Mouse (Mus musculus) hematopoietic stem cell, adult 5-6 weeks (primary cell): ENCODE measurements around the gene Copz2. TPM values are rescaled to one million over a fixed set of nuclear protein-coding genes. Genes with fewer than 3 reads are reported as not detected.
"Not testable (repeated sequence)": the region's sequence is repeated elsewhere in the genome, so short reads cannot be mapped to it uniquely, and the experiment has no call there.

ENCODE experiments used
- ATAC-seq, 2 experiments: fragments of 125-278 bp in 1 of 2; replicated peaks in 1 of 2; 2 replicates each; pipeline ENCODE4 v1.8.0; 2016 to 2017; ENCODE audit warnings: inconsistent platforms in 2 of 2, mild to moderate bottlenecking in 2 of 2, moderate number of reproducible peaks in 2 of 2, low read depth in 1 of 2, moderate TSS enrichment in 1 of 2; ENCODE audit not compliant: low FRiP score in 2 of 2, poor library complexity in 2 of 2, severe bottlenecking in 2 of 2, insufficient read depth in 1 of 2, low TSS enrichment in 1 of 2
- total RNA-seq: library from RNA; stranded (forward); fragments of 172-1452, 232-1000 nt; gene quantifications from 2 replicates; pipeline ENCODE4 v1.2.3, GENCODE M21; 2017

Gene Copz2
- 3.1 and 5.9 TPM in 2 replicates for total RNA-seq

DNA sequence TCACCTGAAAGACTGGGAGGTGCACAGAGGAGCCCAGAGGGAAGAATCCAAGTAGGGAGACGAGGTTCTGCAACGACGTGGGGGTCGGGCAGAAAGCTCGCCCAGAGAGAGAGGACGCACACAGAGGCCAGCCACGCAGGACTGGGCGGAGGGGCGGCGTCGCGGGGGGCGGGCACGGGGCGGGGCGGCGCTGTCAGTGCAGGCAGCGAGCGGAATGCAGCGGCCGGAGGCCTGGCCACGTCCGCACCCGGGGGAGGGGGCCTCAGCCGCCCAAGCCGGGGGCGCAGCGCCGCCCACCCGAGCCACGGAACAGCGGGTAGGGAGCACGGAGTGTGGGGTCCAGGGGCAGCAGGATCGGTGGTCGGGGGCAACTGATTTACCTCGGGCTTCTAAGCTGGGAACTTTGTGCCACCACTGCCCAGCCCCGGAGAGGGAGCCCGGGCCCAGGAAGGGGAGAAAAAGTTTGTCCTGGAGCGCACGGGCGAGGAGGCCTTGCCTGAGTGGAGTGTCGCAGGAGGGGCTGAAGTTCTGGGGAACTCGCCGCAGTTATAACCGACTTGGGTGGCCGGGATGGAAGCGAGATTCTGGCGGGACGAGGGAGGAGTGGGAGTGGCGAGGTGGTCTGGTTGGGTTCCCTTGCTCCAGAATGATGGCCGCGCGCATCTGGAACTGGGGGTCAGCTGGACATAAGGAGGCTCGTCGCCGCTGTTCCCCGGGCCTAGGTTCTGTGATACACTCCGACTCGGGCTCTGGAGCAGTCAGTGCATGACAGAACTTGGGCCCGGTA lies at the start of gene Copz2:
Gene Copz2, plus strand, starts transcription at position 190 of the 787 bp plus-strand sequence.
- ATAC-seq, result peak in 1 of 2 experiments; percentile 42; a peak in 2 of 4 replicates

DNA sequence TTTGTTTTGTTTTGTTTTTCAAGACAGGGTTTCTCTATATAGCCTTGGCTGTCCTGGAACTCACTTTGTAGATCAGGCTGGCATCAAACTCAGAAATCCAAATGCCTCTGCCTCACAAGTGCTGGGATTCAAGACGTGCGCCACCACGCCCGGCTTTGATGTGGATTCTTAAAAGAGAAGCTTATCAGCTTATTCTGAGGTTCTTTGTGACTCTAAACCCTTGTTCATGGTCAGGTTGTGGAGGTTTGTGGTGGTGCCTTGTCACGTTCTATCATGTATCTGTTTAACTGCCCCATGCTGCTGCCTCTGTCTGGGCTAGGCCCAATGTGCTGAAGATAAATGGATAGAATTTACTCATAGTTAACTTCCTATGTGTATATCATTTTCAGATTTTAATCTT lies 44.1 kb upstream of the Copz2 start:
- ATAC-seq, result no peak

DNA sequence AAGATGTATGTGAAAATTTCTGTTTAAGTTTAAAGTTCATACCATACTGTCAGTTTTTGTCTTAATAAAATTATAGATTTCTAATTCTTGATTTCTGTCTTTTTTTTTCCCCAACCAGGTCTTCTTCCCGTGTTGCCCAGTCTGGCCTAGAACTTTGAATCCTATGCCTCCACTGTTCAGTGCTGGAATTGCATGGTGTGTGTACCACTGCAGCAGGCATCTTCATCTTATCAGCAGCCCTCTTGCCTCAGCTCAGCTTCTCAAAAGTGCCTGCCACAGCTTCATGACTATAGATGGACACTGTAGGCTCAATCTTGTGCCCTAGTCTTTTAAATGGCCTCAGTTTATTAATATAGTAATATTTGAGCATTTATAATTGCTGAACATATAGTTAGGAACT lies 41.6 kb upstream of the Copz2 start:
- no peak for ATAC-seq

DNA sequence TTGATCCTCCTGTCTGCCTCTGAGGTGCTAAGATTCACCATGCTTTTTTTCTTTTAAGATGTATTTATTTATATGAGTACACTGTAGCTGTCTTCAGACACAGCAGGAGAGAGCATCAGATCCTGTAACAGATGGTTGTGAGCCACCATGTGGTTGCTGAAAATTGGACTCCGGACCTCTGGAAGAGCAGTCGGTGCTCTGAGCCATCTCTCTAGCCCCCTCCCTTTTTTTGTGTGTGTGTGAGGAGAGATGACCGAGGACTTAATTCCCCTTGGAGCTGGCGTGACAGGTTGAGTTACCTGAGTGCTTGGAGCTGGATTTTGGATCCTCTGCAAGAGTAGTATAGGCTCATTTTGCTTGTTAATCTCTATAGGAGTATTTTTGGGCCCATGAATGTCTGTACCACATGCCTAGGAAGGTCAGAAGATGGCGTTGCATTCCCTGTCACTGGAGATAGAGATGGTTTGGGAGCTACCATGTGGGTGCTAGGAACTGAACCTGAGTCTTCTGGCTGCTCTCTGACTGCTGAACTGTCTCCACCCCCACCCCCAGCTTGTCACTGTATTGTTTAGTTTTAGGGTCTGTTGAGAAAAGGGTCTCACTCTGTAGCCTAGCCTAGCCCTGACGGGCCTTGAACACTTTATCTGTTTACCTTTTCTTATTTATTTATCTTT lies 40.0 kb upstream of the Copz2 start:
- no peak for ATAC-seq

DNA sequence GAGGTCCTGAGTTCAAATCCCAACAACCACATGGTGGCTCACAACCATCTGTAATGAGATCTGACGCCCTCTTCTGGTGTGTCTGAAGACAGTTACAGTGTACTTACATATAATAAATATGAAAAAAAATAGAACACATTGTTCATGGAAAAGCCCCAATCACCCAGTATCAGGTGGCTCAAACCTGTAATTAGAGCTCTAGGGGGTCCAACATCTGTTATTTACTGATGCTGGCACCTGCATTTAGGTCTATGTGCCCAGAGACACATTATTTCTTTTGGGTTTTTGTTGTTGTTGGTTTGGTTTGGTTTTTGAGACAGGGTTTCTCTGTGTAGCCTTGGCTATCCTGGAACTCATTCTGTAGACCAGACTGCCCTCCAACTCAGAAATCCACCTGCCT lies 38.5 kb upstream of the Copz2 start:
- not testable (repeated sequence) for ATAC-seq

DNA sequence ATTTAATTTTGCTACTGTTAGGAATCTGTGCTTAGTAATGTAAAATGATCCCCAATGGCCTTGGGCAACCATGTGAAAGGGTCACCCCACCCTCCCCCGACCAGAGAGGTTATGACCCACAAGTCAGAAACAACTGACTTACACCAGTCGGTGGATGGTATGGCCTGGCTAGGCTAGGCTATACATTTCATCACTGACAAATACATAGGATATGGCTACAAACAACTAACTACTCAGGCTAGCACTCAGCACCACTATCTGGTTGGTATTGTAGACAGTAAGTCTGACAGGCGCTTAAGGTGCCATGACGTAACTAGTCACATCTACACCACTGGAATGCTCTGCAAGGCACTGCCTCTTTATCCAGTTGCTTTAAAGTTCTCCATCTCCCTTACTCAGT lies 36.2 kb upstream of the Copz2 start:
- ATAC-seq, result no peak

DNA sequence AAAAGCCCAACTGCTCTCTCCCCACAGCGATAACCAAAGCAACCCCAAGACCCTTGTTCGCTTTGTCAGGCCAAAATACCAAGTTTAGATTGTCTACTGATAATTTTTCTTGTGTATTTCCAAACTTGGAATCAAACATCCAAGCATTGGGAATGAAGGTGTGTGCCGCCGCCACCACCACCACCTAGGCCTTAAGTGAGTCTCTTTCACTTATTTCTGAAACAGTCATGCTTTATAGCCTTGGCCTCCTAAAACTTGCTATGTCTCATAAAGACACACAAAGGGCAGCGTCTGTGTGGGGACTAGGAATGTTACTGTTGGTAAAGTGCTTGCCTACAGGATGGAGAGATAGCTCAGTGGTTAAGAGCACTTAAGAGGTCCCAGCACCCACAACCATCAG lies 35.8 kb upstream of the Copz2 start:
- ATAC-seq, result no peak

DNA sequence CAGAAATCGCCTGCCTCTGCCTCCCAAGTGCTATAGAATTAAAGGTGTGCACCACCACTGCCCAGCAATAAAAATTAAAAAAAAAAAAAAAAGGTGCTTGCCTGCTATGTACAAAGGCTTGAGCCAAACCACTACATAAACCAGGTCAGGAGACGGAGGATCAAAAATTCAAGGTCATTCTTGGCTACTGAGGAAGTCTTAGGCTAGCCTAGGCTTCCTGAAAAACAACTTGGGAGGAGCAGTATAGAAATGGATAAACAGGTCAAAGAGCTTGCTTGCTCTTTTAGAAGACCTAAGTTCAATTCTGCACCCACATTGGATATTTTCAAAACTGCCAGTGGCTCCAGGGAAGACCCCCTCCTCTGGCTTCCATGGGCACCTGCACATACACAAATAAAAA lies 35.2 kb upstream of the Copz2 start:
- ATAC-seq, result no peak

DNA sequence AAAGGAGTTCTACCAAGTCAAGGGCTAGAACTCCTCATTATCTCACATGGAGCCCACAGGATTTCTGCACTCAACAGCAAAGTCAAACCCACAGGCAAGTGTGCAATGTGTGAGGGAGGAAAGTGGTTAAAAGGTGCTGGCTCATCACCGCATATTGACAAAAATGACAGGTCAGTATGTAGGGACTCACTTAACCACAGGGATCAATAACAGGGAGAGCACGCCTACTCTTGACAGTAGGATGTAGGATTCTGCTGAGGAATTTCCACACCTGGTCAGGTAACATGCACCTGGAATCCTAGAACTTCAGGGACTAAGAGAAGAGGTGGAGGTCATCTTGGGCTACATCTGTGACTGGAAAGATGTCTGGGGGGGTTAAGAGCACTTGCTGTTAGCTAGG lies 33.8 kb upstream of the Copz2 start:
- no peak for ATAC-seq

DNA sequence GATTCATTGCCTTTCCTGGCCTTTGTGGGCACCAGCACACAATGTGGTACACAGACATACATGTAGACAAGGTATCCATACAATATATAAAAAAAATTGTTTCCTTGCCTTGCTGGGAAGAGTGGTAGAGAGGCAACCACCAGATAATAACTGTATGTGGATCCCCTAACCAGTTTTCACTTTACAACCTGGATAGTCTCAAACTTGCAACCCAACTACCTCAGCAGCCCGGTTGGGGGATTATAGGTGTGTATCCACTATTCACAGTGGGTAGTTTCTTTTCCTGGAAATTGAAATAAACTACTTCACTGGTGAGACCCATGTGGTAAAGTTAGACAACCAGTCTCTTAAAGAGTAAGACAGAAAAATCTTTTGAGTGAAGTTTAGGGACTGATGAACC lies 33.2 kb upstream of the Copz2 start:
- ATAC-seq, result no peak

DNA sequence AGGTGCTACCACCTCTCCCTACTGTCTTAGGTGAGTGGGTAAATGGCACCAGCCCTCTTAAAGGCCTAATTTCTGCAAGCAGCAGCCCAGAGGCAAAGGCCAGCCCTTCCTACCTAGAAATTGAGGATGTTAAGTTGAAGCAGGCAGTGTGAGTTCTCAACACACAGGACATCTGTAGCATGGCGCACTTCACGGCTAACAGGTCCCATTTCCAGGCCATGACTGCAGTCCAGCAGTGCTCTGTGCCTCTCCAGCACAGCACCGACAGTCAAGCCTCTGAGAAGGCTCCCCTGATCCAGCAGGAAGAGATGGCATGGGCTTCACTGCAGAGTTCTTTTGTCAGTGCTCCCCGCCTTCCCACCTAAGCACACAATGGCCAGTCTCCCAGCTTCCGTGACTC lies 32.7 kb upstream of the Copz2 start:
- no peak for ATAC-seq

DNA sequence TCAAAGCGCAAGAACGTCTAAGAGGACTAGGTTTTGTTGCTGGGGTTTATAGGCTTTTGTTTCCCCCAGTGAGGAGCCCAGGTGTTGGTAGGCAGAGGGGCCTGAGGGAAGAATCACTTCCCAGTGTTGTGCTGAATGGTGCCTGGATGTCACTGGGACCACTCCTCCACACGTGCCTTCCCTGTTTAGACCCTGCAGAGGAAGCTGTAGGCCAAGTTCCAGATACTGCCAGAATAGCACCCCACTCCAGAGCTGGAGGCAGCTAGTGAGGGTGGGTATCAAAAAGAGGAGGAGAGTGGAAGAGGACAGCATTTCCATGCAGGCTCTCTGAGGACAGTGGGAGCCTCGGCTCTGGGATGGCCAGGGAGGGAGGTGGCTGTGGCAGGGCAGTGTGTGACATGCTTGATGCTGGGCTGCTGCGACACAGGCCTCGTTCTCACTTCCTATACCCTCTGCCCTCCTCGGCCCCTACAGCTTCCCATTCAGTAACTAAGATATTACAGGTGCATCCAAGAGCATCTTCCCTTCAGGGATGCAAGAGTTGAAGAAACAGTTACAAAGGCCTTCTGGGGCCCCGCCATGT lies 31.5 kb upstream of the Copz2 start:
- no peak for ATAC-seq

DNA sequence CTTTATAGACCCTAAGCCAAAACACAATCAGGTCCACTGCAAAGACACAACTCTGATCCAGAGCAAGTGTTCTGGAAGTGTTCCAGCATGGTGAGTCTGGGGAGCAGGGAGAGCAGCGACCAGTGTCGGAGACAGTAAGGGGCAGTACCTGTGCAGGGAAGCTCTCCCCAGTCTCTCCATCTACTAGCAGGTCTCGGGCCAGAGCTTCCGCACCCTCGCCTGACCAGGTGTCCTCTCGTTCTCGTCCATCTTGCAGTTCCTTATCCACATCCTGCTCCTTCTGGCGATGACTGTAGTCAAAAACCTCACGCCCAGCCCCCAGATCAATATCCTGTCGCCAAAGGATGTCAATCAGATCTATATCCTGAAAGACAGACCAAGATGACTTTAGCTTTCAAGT lies 27.7 kb upstream of the Copz2 start:
- ATAC-seq, result no peak

DNA sequence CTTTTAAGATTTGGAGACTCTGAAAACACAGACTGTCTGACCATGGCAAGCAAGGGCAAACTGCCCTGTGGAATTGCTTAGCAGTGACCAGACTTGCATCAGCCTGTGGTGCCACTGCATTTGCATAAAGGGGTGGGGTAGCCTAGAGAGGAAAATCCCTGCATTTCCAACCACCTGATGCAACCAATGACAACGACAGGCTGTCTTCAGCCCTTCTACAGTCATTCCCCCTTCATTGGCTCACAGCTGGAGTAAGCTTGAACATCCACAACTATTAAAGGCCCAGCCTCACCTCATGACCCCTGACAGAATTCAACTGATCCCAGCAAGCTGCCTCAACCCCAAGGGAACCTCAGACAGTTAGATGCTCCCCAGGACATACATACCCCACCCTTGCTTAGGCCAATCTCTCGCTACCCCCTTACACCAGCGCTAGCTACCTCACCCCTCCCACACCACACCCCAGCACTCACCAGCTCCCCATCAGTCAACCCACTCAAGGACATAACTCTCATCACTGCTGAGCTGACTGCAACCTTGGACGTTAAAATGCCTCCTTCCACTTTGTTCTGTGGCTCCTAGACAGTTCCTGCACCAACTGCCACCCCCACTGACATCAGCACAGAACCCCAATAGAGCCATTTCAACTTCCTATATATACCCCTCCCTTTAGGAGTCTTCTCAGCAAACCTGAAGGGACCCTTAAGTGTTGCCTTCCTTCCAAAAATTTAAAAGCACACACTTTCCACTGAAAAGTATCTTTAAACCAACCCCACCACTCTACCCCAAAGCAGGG lies 26.8 kb upstream of the Copz2 start:
- no peak for ATAC-seq

DNA sequence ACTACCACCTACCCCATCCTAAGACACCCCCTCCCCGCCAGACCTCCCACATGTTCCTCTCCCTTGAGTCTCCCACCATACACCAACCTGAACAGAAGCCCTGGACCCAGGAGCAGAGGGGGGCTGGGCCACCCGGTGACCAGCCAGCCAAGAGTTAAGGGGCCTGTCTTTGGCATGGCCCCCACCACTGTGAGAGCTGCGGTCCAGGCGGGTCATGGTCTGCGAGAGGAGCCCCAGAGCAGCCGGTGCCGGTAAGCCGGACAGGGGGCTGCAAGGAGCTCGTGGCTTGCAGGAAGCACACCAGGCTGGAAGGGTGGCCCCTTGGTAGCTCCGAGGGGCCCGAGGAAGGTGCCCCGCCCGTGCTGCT lies 26.2 kb upstream of the Copz2 start:
- no peak for ATAC-seq

DNA sequence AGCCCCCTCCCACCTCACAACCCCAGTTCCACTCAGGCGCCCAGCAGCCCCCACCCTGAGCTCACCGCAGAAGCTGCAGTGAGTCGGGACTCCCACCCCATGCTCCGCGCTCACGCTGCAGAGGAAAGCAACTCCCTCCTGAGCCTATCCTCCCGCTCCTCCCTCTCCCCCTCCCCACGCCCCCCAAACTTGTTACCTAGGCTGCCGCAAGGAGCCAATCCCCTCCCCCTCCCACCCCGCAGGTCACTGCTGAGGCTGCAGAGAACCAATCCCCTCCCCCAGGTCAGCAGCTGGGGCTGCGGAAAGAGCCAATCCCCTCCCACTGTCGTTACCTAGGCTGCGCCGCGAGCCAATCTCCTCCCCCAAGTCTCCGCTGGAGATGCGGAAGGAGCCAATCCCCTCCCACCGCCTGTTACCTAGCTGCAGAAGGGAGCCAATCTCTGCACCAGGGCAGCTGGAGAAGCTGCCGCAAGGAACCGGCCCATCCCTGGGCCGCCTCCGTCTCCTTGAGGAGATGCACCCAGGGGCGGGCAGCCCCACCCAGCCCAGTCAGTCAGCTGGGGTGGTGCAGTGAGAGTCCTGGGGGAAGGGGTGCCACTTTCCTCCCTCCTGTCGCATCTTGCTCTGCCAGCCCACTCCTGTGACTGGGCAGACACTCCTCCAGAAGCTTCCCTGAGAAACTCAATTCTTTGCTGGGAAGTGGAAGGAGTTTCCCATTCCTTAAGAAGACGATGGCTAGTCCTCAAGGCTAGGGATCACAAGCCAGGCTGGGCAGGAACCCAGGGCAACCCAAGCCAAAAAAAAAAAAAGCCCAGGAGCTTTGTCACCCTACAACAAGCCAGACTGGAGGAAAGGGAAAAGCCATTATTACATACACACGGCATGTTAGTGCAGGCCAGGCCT lies 25.5 kb upstream of the Copz2 start:
- ATAC-seq, result peak; percentile 97 to 98
